Mouse (Mus musculus) c-Kit-positive CD71-negative TER-119-negative erythroid progenitor cells, embryonic 14.5 days (primary cell): ENCODE results near the gene Mcts2.

Experiments used
- DNase-seq: peaks from one replicate; pipeline ENCODE4 v3.0.0-alpha.2; 2013; ENCODE audit warnings: low read depth

The Mcts2 gene

DNA sequence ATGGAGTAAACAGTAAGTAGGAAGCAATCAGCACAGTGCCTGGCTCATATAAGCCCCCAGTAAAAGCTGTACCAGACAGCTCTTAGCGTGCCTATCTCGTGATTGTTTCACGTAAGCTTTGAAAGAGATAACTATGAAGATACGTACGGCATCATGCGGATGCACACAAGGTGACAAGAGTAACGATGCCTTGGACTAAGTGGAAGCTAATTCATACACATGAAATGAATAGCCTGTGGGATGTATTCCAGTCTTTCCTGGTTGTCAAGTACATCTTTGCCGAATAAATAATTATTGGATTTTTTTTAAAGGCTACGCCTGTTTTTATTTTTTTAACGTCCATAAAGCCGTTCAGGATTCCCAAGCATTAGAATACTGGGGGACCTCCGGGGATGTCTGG, 436 bp upstream of the Mcts2 start:
- no peak for DNase-seq

DNA sequence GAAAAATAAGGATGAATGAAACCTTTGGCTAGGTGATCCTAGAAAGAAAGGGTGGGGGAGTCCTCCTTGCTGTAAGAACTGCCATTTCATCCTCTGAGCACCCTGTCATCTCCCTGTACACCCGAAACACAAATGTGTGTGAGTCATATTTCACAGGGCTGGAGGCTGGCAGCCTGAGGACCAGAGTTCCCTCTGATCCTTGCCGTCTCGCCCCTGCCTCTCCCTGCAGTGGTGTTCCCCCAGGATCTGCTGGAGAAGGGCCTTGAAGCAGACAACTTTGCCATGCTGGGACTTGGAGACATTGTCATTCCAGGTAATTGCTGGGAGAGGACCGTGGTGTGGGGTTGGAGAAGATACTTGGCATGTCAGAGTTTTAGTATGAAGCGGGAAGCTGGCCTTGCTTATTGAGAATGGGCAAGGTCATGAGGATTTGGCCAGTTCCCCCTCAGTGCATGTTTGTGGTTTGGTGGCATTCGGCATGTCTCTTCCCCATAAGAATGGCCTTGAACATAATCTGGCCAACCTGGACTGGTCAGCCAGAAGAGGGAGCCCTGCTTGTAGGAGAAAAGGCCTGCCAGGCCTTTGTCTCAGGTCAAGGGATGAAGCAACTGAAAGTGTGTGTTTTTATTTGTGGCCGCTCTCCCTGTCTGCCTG, 4.9 kb downstream of the Mcts2 start:
- DNase-seq, result no peak

DNA sequence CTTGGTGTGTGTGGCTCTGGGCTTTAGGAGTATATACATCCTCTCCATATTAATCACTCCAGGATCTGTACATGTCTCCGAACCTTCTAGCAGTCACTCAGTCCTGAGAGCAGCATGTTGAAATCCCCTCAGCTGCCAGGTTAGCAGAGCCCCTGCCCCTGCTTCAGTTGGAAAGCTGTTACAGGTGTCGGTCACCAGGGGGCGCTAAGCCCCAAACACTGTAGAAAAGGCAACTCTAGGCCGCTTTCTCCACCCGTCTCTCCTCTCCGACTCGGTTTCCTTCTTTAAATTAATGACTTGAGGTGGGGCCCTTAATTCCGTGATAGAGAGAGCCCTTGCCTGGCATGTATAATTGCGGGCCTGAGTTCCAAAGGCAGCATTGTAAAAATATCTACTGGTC, 6.4 kb downstream of the Mcts2 start:
- peak; percentile 63 for DNase-seq

DNA sequence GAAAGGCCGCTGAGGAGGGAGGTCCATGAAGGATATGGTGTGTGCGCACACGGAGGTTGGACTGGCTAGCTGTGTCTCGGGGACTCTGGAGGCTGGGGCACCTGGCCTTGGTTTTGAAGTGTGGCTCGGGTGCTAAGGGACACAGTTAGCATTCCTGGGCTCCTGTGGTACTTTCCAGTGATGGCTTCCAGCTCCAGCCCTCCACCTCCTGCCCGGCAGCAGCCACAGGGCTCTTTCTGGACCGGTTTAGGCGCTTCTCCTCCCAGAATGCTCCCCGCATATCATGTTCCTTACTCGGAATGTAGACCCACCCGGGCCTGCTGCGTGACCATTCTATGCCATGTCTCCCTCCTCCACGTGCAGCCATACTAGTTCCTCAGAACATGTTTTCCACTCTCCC, 6.9 kb downstream of the Mcts2 start:
- no peak for DNase-seq

DNA sequence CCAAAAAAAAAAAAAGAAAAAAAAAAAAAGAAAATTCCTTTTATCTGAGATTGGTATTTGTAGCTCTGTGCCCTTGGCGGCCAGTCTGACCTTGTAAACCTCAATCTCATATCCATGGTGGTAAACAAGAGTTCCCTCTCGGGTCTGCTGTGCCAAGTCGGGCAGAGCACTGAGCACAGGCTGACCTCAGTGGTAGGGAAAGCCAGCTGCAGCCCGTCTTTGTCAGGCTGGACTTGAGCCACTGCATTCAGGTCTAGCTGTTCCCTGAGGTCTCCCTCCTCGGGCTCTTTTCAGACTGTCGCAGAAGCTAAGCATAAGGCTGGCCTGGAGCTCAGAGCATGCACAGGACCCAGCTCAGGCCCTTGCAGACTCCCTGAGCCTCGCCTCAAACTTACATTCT, 7.9 kb downstream of the Mcts2 start:
- DNase-seq, result no peak

DNA sequence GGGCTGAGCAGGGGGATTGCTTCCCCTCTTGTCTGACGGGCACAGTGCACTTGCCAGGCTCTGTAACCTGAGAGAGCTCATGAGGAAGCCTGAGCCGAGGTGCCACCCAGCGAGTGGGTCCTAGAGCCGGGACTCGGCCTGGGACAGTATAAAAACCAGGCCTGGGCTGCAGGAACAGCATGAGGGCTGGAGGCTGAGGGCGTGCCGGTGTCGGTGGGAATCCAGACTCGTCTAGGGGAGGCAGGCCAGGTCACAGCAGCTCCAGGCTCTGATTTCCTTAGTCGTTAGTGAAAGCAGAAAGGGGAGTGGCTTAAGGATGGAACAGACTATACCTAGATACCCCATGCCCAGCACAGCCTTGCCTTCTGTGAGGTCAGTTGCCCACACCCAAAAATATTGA, 9.2 kb downstream of the Mcts2 start:
- no peak for DNase-seq

DNA sequence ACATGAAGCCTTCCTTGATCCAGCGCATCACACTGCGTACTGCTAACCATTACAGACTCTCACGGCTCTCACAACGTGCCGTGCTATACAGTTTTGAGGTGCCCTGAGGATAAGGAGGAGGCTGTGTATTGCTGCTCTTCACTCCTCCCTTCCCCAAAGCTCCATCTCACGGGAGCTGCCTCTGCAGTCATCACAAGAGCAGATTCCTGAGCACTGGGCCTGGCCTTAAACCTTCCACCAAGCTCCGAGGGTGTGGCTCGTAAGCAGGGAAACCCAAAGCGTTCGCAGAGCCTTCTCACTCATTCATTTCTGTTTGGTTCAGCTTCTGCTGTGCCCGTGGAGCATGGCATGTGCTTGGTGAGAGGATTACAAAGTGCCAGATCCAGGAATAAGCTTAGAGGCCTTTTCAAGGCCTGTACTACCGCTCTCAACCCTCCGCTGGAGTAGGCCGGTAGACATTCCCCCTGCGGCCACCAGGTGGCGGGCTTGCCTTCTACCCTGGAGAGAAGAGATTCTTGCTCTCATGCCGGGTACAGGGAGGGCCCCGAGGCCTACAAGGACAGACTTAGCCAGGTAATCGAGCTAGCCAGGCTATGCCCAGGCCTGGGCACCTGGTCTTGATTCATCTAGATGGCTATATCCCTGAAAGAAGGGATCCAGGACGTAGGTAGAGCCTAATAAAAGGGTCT, 9.8 kb downstream of the Mcts2 start:
- DNase-seq, result peak; percentile 85

DNA sequence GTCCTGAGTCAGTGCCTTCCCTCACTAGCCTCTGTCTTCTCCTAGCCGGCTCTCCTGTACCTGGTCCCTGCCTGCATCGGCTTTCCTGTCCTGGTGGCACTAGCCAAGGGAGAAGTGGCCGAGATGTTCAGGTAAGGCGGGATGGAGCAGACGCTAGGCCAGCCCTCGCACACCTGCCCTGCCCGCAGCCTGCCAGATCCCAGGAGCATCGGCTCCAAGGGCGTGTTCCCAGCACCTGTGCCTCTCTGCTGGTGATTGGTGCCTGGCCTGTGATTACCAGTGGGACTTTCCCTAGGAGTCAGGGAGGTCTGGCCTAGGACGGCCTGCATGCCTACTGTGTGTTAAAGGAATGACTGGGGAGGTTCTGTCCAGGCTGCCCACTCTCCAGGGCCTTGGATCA, 13.3 kb downstream of the Mcts2 start:
- no peak for DNase-seq

DNA sequence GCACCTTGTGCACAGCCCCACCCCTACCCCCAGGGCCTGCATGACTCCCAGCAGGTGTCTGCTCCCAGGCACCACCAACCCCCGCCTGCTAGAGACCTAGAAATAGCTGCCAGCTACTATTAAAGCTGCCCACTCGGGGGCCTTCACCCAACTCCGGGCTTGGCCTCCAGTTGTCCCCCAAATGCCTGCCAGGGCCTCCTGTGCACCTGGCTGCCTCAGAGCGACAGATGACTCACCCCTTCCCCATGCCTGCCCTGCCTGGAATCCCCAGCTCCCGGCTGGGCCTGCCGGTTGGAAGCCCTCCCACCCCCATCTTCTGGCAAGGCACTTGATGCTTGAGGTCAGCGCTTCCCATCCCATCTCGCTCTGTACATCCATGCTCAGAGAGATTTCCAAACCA, 13.9 kb downstream of the Mcts2 start:
- no peak for DNase-seq

DNA sequence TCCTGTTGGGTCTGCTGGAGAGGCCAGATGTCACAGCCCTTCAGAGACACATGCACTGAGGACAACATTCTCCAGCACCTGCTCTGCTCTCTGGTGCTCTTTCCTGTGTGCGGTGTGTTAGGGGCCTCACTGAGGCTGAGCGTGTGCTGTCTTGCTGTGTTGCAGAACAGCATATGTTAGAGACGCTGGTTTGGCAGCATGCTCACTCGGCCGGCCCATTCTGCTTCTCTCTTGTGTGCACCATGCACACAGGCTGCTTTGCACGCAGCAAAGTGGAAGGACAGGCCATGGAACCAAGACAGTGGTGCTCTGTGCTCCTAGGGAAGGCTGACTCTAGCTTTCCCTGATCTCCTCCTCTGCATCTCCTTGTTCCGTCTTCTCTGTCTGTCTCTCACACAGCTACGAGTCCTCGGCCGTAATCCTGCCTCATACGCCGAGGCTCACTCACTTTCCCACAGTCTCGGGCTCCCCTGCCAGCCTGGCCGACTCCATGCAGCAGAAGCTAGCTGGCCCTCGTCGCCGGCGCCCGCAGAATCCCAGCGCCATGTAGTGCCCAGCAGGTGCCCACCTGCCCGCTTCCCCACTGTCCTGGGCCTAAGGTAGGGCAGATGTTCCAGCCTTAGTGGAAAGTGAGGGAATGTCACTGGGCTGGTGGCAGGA, 16.9 kb downstream of the Mcts2 start:
- no peak for DNase-seq

DNA sequence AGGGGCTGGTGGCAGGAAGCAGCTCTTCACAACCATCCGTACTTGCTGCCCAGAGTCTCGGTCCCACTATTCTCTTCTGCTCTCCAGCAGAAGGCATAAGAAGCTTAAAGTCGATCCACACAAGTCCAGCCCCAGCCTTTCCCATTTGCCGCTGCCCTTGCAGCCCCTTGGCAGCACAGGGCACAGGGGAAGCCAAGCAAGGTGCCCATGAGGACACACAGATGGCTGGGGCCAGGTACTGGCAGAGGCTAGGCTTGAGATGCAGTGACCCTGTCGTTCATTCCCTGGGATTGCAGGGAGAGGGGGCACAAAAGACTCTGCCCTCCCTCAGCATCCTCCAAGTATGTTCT, 17.4 kb downstream of the Mcts2 start:
- DNase-seq, result no peak

DNA sequence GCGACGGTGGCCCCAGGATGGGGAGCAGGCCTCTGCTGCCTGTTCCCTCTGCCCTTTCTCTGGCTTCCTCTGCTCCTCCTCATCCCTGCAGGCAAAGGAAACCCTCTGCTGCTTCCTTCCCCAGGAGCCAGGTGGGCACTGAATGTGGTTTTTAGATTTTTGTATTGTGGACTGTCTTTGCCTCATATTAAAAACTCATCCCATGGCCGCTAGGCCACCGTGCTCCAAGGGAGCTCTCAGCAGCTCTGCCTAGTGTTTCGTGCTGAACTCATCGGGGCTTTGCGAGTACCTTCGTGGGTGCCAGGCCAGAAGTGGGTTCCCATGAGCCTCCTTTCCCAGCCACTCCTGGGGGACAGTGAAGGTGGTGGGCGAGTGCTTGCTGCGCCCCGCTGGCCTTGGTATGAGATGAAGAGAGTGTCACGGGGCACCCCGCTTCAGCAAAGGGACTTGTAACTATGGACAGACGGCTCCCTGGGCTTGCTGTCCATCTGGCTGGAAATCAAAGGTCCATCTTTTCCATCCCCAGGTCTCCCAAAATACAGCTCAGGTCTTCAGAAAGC, 18.1 kb downstream of the Mcts2 start:
- no peak for DNase-seq

DNA sequence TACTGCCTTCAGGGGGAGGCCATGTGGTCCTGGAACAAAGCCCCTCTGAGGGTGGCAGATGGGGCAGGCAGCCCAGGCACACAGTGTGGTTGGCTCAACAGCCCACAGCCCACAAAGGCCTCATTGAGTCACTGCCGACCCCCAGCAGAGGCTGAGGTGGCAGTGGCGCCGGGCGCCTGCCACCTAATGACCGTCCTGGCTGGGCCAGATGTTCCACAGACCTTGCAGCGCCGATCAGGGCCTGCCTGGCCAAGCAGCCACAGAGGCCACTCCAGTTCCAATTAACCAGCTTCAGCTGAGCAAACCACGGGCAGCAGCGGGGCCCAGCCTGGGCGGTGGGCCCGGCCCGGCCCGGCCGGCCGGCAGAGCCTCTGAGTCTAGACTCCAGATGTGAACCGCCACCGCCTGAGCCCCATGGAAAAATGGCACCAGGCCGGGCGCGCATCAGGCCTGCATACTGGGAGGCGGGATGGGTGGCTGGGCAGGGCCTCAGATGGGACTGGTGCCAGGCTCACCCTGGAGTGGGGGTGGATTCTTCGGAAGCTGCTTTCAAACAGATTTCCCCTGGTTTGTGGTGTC, 19.2 kb downstream of the Mcts2 start:
- no peak for DNase-seq

DNA sequence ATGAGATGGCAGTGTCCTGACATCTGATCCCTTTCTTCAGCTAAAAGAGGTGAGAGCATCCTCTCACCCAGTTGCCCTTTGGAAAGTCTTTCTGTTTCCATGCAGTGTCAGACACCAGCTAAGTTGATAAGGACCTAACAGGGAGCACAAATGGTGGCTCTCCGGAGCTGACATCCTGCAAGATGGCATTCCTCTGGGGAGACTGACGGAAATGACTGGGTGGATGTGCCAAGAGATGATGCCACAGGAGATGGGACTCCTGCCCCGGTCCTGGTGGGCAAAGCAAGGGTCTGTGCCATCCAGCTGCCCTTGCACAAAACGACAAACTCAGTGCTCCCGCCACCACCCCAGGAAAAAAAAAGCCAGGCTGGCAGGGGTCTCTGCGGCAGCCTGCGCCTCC, 20.4 kb downstream of the Mcts2 start:
- no peak for DNase-seq

DNA sequence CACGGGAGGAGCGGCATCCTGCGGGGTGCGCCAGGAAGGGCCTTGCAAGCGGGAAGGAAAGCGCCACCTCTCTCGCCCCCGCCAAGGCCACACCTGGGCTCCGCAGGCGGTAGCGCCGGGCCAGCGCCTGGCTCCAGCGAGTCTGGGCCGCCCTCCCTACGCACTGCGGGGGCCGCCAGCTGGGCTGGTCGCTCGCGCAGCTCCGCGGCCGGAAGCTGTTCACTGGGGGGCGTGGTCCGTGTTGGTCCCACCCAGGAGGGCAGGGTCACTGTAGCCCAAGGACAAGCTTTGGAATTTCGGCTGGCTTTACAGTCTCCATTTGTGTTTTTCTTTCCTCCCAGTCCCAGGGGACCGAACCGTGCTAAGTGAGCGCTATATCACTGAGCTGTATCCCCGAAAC, 20.8 kb downstream of the Mcts2 start:
- no peak for DNase-seq

DNA sequence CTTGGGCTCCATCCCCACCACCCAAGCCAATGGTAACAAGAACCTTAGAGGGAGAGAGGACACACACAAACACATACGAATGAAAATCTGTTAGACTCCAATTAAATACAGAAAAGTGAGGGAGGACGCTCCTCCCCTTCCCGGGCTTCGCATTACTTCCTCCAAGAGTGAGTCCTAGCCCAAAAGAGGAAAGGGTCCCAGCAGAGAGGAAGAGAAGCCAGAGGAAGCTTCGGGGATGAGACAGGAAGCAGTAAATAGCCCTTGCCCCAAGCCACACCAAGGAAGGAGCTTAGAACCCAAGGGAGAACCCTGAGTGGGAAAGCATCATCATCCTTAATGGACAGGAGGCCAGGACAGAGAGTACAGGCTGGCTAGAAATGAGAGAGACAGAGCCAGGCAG, 22.2 kb downstream of the Mcts2 start:
- DNase-seq, result no peak

DNA sequence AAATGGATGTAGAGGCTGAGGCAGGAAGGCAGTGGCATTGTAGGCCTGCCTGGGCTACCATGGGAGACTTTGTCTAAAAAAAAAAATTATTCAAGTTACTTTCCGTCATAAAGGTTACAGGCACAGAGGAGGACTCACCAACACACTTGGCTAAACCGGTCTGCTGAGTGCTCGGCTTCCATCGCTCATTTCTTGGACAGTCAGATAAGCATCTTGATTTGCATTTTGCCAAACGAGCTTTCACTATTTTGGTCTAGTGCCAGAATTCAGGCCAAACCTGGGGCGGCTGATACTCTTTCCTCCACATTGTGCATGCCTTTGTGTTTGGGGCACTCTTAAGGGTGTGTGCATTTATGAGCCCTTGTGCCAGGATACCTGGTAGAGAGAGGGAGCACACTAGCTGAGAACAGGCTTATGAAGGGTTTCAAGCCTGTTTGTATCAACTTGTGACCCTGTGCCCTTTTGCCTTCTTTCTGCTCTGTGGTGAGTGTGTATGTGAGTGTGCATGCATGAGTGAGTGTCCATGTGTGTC, 29.5 kb downstream of the Mcts2 start:
- no peak for DNase-seq

DNA sequence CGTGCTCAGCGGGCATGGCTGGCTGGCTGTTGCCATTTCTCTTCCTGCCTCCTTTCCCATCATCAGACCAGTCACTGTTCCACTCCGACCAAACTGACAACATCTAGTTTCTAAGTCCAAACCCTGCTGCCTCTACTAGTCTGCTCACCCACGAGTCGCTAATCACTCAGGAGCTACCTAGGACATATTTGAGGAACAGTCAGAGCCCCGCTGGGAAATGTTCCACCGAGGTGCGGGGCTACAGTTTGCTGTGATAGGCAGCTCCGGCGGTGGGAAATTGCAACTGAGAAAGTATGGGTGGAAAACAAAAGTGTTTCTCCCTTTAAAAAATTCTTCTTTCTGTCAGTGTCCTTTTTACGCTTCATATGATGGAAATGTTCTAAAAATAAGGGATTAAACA, 30.8 kb downstream of the Mcts2 start:
- DNase-seq, result no peak

DNA sequence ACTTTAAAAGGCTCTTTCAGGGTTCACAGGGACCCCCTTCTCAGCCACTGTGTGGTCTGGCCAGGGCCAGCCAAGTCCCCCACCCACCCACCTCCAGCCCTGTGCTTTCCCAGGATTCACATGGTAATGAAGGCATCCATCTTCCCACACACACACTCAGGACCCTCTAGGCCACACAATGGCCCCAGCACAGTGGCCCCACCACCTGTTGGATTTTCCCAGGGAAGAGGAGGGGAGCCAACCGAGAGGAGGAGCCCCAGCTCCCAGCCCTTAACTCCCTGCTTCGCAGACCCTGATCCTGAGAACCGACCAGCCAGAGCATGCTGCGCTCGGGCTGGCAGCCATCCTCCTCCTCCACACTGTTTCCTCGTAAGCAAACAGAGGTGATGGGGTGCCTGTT, 31.2 kb downstream of the Mcts2 start:
- no peak for DNase-seq

DNA sequence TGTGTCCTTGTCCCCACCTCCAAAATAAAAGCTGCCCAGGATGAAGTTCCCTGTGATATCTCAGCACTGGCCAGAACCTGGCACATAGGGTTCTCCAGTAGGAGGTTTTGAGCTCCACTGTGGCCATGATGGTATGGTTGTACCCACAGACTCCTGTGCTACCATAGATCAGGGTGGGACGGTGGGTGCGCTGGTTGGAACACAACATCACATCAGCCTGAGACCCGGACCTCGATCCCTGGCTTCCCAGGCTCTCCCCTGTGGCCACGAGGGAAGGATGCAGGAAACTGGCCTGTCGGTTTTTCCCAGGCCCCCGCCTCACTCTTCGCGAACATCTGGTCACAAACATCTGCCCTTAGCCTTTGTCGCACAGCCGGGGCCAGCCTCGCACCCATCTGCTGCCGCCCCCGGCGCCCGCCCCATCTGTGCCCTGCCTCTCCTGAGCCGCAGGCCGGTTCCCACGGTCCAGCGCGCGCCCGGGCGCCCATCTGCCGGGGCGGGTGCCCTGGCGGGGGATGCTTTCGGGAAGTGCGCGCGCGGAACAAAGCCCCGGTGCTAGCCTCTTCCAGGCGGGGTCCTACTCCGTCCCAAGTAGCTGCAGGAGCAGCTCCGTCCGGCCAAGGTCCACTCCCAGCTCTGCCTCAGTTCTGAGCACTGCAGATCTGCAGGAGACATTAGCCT, 37.0 kb downstream of the Mcts2 start:
- no peak for DNase-seq

DNA sequence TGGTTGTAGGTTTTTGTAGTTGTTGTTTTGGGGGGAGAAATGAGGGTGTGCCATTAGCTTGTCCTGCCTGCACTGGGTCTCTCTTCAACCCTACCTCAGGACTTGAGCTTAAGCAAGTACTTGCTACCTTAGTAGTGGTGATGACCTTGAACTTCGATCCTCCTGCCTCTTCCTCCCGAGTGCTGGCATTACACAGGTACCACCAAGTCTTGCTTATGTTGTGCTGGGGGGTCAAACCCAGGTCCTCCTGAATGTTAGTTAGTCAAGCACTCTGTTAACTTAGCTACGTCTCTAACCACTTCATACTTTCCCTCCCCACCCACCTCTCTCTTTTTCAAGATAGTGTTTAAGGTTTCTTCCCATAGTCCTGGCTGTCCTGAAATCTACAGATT, 37.5 kb downstream of the Mcts2 start:
- no peak for DNase-seq

DNA sequence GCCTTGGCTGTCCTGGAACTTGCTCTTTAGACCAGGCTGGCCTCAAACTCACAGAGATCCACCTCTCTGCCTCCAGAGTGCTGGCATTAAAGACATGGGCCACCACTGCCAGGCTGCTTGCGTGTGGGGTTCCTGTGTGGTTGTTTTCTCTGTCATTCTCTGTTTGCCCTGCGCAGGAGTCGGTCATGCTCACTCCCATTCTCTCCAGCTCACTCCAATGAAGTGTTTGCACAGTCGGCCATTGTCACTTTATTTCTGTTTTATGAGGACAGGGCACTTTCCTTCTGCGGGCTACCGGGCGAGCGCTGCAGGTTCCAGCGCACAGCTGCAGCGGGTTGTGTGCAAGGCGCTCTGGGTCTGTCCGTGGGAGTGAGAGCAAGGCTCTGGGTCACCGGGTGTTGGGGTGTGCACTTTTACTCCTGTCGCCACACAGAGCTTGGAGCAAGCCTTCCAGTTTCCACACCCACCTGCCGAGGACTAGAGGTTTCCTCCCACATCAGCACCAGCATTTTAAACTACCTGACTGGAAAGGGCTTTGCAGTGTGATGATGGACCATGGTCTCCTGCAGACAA, 38.4 kb downstream of the Mcts2 start:
- DNase-seq, result no peak
